Mouse (Mus musculus): ENCODE results near the gene Klc3. TPM values are rescaled to one million over a fixed set of nuclear protein-coding genes. Genes with fewer than 3 reads are reported as not detected.

Gene Klc3
- total RNA-seq (2023): 0.60 to 1.2 TPM (median 0.86 TPM) in 4 replicates

DNA sequence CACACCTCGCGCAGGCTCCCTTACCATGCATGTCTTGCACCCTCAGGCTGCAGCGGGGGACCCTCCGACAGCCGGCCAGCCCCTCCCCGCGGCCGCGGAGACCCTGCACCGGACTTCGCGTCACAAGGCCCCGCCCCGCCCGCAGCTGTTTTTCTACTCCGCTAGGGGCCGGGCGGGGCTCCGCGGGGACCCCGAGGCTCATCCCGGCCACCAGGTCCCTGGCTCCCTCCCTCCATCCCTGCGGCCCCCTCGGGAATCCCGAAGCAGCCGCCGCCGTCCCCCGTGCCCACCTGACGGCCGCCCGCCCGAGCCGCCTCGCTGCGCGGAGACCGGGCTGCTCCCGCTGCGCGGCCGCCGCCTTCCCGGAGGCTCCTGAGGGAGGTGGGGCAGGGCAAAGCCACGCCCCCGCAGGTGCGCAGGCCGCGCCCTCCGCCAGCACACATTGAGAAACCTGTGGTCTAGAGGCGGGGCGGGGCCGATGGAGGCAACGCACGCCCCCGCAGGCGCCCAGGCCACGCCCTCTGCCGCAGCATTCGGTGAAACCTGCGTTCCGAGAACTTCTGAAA is at the start of gene Klc3:
TSS of gene Klc3 (minus strand) at position 374 of the 566 bp plus-strand sequence.

DNA sequence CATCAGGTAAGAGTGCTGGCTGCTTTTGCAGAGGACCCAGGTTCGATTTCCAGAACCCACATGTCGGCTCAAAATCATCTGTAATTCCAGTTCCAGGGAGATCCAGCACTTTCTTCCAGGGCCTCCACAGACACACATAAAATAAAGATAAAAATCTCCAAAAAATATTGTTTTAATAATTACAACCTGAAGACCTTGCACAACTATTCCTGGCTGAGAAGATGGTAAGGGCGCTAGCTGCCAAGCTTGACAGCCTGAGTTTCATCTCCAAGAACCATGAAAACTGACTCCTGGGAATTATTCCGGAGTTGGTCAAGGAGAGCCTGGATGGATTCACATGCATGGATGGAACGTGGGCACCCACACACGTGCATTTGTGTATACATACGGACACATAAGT is 572 bp upstream of the Klc3 start, which contains the start of gene Ckm:
TSS of gene Ckm (plus strand) at position 301 of the 400 bp plus-strand sequence.

GRCm38 (mm10) chr7:19381377-19382165 is 22.3 kb downstream of the Klc3 start, which contains the start of gene Ercc2:
Ercc2 (plus strand) TSS chr7:19382010.

GRCm38 (mm10) chr7:19359299-19359891 is 44.5 kb downstream of the Klc3 start, which contains the start of the genes Cd3eap and Ppp1r13l:
Cd3eap (minus strand) TSS chr7:19359483.
Ppp1r13l (plus strand) TSS chr7:19359749.

Other genes starting within 250 kb of the Klc3 start
- gene Gipr, start 238.0 kb downstream of the Klc3 start, total RNA-seq (2023): not detected in 4 replicates
- 19.1 to 28.1 TPM (median 21.6 TPM) in 4 replicates for gene Eml2, start 227.7 kb downstream of the Klc3 start, total RNA-seq (2023)
- not detected in 4 replicates for gene Gpr4, start 191.6 kb downstream of the Klc3 start, total RNA-seq (2023)
- 52.4 to 62.7 TPM (median 54.4 TPM) in 4 replicates for gene Opa3, start 175.8 kb downstream of the Klc3 start, total RNA-seq (2023)
- gene Vasp, start 132.3 kb downstream of the Klc3 start, total RNA-seq (2023): 346 to 371 TPM (median 369 TPM) in 4 replicates
- not detected in 4 replicates for gene Ppm1n, start 124.0 kb downstream of the Klc3 start, total RNA-seq (2023)
- gene Rtn2, start 121.5 kb downstream of the Klc3 start, total RNA-seq (2023): 0.15 to 0.27 TPM in 2 of 4 replicates, not detected in the others
- gene Fosb, start 94.1 kb downstream of the Klc3 start, total RNA-seq (2023): 2,427 to 3,505 TPM (median 2,938 TPM) in 4 replicates
- gene Ercc1, start 59.3 kb downstream of the Klc3 start, total RNA-seq (2023): 59.1 to 71.4 TPM (median 68.3 TPM) in 4 replicates
- 4.3 to 7.0 TPM (median 5.9 TPM) in 4 replicates for gene Cd3eap, start 44.6 kb downstream of the Klc3 start, total RNA-seq (2023)
- 0.63 to 2.7 TPM (median 1.5 TPM) in 4 replicates for gene Ppp1r13l, start 44.4 kb downstream of the Klc3 start, total RNA-seq (2023)
- 68.9 to 74.8 TPM (median 72.8 TPM) in 4 replicates for gene Ercc2, start 22.1 kb downstream of the Klc3 start, total RNA-seq (2023)
- gene Ckm, start 672 bp upstream of the Klc3 start, total RNA-seq (2023): 0.97 TPM in 1 of 4 replicates, not detected in the others
- gene Mark4, start 54.7 kb upstream of the Klc3 start, total RNA-seq (2023): 26.4 to 33.1 TPM (median 28.6 TPM) in 4 replicates
- not detected in 4 replicates for gene Exoc3l2, start 59.2 kb upstream of the Klc3 start, total RNA-seq (2023)
- gene Bloc1s3, start 104.3 kb upstream of the Klc3 start, total RNA-seq (2023): 3.1 to 5.3 TPM (median 4.6 TPM) in 4 replicates
- 27.9 to 35.9 TPM (median 30.9 TPM) in 4 replicates for gene Trappc6a, start 104.3 kb upstream of the Klc3 start, total RNA-seq (2023)
- 0.31 to 0.78 TPM (median 0.53 TPM) in 4 replicates for gene Nkpd1, start 113.7 kb upstream of the Klc3 start, total RNA-seq (2023)
- 55.1 to 64.0 TPM (median 60.2 TPM) in 4 replicates for gene Ppp1r37, start 159.0 kb upstream of the Klc3 start, total RNA-seq (2023)
- 9.7 to 13.7 TPM (median 12.6 TPM) in 4 replicates for gene Zfp296, start 173.2 kb upstream of the Klc3 start, total RNA-seq (2023)
- 72.4 to 80.4 TPM (median 77.1 TPM) in 4 replicates for gene Gemin7, start 173.5 kb upstream of the Klc3 start, total RNA-seq (2023)
- gene Clasrp, start 200.4 kb upstream of the Klc3 start, total RNA-seq (2023): 94.5 to 107 TPM (median 98.1 TPM) in 4 replicates
- gene Relb, start 225.3 kb upstream of the Klc3 start, total RNA-seq (2023): 113 to 122 TPM (median 116 TPM) in 4 replicates